Mouse (Mus musculus): ENCODE results near the gene Esx1. TPM values are rescaled to one million over a fixed set of nuclear protein-coding genes. Genes with fewer than 3 reads are reported as not detected.

Gene Esx1
- not detected in 2 replicates for polyA plus RNA-seq (2014; fragmentation: Nextera tagmentation; extraction: Ambion mirVana)

GRCm38 (mm10) chrX:137121718-137122117, at the start of gene Esx1:
Gene Esx1, minus strand, starts transcription at chrX:137122083.
- ATAC-seq (ENCODE audit: insufficient read depth, low FRiP score, low TSS enrichment) (no peak), DNase-seq (ENCODE audit: low spot score) (no peak)
- Histone ChIP-seq H3K4me3 (ENCODE audit: low read depth, low read length) (no peak within 1 kb of the TSS), H3K4me1 (ENCODE audit: control insufficient read depth, insufficient read depth, low read length) (no peaks in the 10 kb centered on the region), H3K4me2 (ENCODE audit: low read depth) (no peak within 1 kb of the TSS), H3K9ac (ENCODE audit: low read length) (no peak within 1 kb of the TSS), H3K36me3 (ENCODE audit: control insufficient read depth, insufficient read depth, low read length) (no peaks in the 10 kb centered on the region), H3K9me3 (ENCODE audit: control insufficient read depth, low read length) (no peaks in the 10 kb centered on the region), H3K27me3 (ENCODE audit: control insufficient read depth, insufficient read depth, low read length) (peaks cover 72% of the 10 kb centered on the region), H3K27ac (ENCODE audit: low read depth, low read length) (no peak within 1 kb of the TSS)
- 21% methylated on average over 18 of the region's 21 CpGs for WGBS

DNA sequence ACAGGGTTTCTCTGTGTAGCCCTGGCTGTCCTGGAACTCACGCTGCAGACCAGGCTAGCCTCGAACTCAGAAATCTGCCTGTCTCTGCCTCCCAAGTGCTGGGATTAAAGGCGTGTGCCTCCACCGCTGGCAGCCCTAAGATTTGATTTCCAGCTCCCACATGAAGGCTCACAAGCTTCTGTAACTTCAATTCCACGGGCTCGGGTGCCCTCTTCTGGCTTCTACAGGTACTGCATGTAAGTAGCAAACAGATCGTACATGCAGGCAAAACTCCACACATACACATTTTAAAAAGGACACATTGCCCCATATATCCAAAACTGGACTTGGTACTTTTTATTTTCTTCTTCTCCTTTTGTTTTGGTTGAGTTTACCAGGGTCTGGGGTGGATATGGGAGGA, 48.1 kb upstream of the Esx1 start:
- DNase-seq (ENCODE audit: low spot score) (no peak), ATAC-seq (ENCODE audit: insufficient read depth, low FRiP score, low TSS enrichment) (no peak)
- 44% methylated on average over 7 of the region's 7 CpGs for WGBS

DNA sequence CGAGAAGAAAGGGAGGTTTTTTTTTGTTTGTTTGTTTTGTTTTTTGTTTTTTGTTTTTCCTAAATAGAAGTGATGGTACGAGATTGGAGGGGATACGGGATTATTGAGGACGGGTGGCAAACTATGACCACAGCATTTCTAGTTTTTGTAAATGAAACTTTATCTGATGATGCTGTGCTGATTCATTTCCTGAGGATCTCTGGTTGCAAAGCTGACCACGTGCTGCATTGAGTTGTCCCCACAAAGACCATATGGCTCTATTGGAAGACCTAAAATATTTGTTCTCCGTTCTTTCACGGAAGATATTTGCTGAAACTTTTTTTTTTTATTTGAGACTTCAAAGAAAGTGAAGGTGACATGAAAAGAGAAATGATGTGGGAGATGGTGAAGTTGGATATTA, 45.8 kb upstream of the Esx1 start:
- DNase-seq (ENCODE audit: low spot score) (no peak), ATAC-seq (ENCODE audit: insufficient read depth, low FRiP score, low TSS enrichment) (no peak)
- Histone ChIP-seq H3K4me3 (ENCODE audit: low read depth, low read length) (no peak overlapping the region), H3K27ac (ENCODE audit: low read depth, low read length) (no peak overlapping the region), H3K27me3 (ENCODE audit: control insufficient read depth, insufficient read depth, low read length) (no peaks in the 10 kb centered on the region), H3K9ac (ENCODE audit: low read length) (no peak overlapping the region), H3K4me1 (ENCODE audit: control insufficient read depth, insufficient read depth, low read length) (no peaks in the 10 kb centered on the region), H3K4me2 (ENCODE audit: low read depth) (no peak overlapping the region), H3K36me3 (ENCODE audit: control insufficient read depth, insufficient read depth, low read length) (no peaks in the 10 kb centered on the region), H3K9me3 (ENCODE audit: control insufficient read depth, low read length) (no peaks in the 10 kb centered on the region)
- WGBS, result 75% methylated on average over 7 of the region's 7 CpGs

More for the DNA sequence above, 48.1 kb upstream of the Esx1 start:
- Histone ChIP-seq H3K4me1 (ENCODE audit: control insufficient read depth, insufficient read depth, low read length) (no peaks in the 10 kb centered on the region), H3K9ac (ENCODE audit: low read length) (no peak overlapping the region), H3K27ac (ENCODE audit: low read depth, low read length) (no peak overlapping the region), H3K9me3 (ENCODE audit: control insufficient read depth, low read length) (no peaks in the 10 kb centered on the region), H3K27me3 (ENCODE audit: control insufficient read depth, insufficient read depth, low read length) (no peaks in the 10 kb centered on the region), H3K4me3 (ENCODE audit: low read depth, low read length) (no peak overlapping the region), H3K4me2 (ENCODE audit: low read depth) (no peak overlapping the region), H3K36me3 (ENCODE audit: control insufficient read depth, insufficient read depth, low read length) (no peaks in the 10 kb centered on the region)

GRCm38 (mm10) chrX:137165621-137166020, 43.7 kb upstream of the Esx1 start:
- Histone ChIP-seq H3K9ac (ENCODE audit: low read length) (no peak overlapping the region), H3K27ac (ENCODE audit: low read depth, low read length) (no peak overlapping the region), H3K4me2 (ENCODE audit: low read depth) (no peak overlapping the region), H3K27me3 (ENCODE audit: control insufficient read depth, insufficient read depth, low read length) (no peaks in the 10 kb centered on the region), H3K9me3 (ENCODE audit: control insufficient read depth, low read length) (no peaks in the 10 kb centered on the region), H3K4me1 (ENCODE audit: control insufficient read depth, insufficient read depth, low read length) (no peaks in the 10 kb centered on the region), H3K4me3 (ENCODE audit: low read depth, low read length) (no peak overlapping the region), H3K36me3 (ENCODE audit: control insufficient read depth, insufficient read depth, low read length) (no peaks in the 10 kb centered on the region)
- WGBS, result 90% methylated on average over 3 of the region's 3 CpGs
- no peak for ATAC-seq (ENCODE audit: insufficient read depth, low FRiP score, low TSS enrichment)
- DNase-seq (ENCODE audit: low spot score), result no peak

GRCm38 (mm10) chrX:137162700-137163099, 40.8 kb upstream of the Esx1 start:
- Histone ChIP-seq H3K36me3 (ENCODE audit: control insufficient read depth, insufficient read depth, low read length) (no peaks in the 10 kb centered on the region), H3K4me3 (ENCODE audit: low read depth, low read length) (no peak overlapping the region), H3K4me1 (ENCODE audit: control insufficient read depth, insufficient read depth, low read length) (no peaks in the 10 kb centered on the region), H3K27ac (ENCODE audit: low read depth, low read length) (no peak overlapping the region), H3K4me2 (ENCODE audit: low read depth) (no peak overlapping the region), H3K9ac (ENCODE audit: low read length) (no peak overlapping the region), H3K27me3 (ENCODE audit: control insufficient read depth, insufficient read depth, low read length) (no peaks in the 10 kb centered on the region), H3K9me3 (ENCODE audit: control insufficient read depth, low read length) (no peaks in the 10 kb centered on the region)
- ATAC-seq (ENCODE audit: insufficient read depth, low FRiP score, low TSS enrichment), result no peak
- WGBS, result 74% methylated on average over 1 of the region's 1 CpGs
- DNase-seq (ENCODE audit: low spot score), result no peak

- Histone ChIP-seq H3K9me3 (ENCODE audit: control insufficient read depth, low read length) (no peaks in the 10 kb centered on the region), H3K4me1 (ENCODE audit: control insufficient read depth, insufficient read depth, low read length) (no peaks in the 10 kb centered on the region), H3K9ac (ENCODE audit: low read length) (no peak overlapping the region), H3K36me3 (ENCODE audit: control insufficient read depth, insufficient read depth, low read length) (no peaks in the 10 kb centered on the region), H3K4me2 (ENCODE audit: low read depth) (no peak overlapping the region), H3K27ac (ENCODE audit: low read depth, low read length) (no peak overlapping the region), H3K27me3 (ENCODE audit: control insufficient read depth, insufficient read depth, low read length) (no peaks in the 10 kb centered on the region), H3K4me3 (ENCODE audit: low read depth, low read length) (no peak overlapping the region)
- no peak for DNase-seq (ENCODE audit: low spot score)
- WGBS, result 78% methylated on average over 3 of the region's 3 CpGs
- no peak for ATAC-seq (ENCODE audit: insufficient read depth, low FRiP score, low TSS enrichment)
These were observed 39.1 kb upstream of the Esx1 start for GRCm38 (mm10) chrX:137160971-137161370.

DNA sequence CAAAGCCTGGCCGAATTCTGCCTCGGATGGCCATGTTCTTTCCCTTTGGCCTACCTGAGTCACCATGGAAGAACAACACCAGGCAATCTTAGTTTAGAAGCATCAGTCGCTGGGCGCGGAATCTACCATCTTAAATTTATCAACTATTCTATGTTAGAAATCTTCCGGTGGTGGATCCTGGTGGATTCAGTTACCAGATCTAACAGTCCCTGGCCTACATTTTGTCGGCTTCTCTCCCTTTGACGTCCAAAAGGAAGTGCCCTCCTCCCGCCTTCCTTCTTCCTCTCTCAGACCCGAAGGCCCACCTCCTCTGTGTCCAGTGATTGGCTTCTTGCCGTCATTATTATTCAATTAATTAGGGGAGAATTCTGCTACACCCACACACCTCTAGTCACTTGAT, 27.2 kb upstream of the Esx1 start:
- Histone ChIP-seq H3K4me2 (ENCODE audit: low read depth) (no peak overlapping the region), H3K4me1 (ENCODE audit: control insufficient read depth, insufficient read depth, low read length) (no peaks in the 10 kb centered on the region), H3K9me3 (ENCODE audit: control insufficient read depth, low read length) (no peaks in the 10 kb centered on the region), H3K36me3 (ENCODE audit: control insufficient read depth, insufficient read depth, low read length) (no peaks in the 10 kb centered on the region), H3K9ac (ENCODE audit: low read length) (no peak overlapping the region), H3K27ac (ENCODE audit: low read depth, low read length) (no peak overlapping the region), H3K4me3 (ENCODE audit: low read depth, low read length) (no peak overlapping the region), H3K27me3 (ENCODE audit: control insufficient read depth, insufficient read depth, low read length) (no peaks in the 10 kb centered on the region)
- ATAC-seq (ENCODE audit: insufficient read depth, low FRiP score, low TSS enrichment), result no peak
- no peak for DNase-seq (ENCODE audit: low spot score)
- 90% methylated on average over 11 of the region's 11 CpGs for WGBS

DNA sequence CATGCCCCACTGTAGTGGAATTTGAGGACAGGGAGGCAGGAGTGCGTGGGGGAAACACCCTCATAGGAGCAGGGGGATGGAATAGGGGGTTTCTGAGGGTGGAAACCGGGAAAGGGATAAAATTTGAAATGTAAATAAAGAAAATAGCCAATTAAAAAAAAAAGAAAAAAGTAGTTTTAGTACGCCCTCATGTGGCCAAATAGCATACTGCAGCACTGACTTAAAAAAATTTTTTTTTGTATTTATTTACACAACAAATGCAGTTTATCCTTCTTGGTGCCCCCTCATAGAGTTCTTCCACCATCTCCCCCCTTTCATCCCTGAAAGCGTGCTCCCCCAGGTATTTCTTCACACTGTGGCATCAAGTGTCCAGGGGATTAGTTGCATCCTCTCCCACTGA, 22.8 kb upstream of the Esx1 start:
- 35% methylated on average over 4 of the region's 4 CpGs for WGBS
- H3K9me3 ChIP-seq (ENCODE audit: control insufficient read depth, low read length), result no peaks in the 10 kb centered on the region
- no peaks in the 10 kb centered on the region for H3K27me3 ChIP-seq (ENCODE audit: control insufficient read depth, insufficient read depth, low read length)
- no peaks in the 10 kb centered on the region for H3K4me1 ChIP-seq (ENCODE audit: control insufficient read depth, insufficient read depth, low read length)
- H3K27ac ChIP-seq (ENCODE audit: low read depth, low read length), result no peak overlapping the region
- no peaks in the 10 kb centered on the region for H3K36me3 ChIP-seq (ENCODE audit: control insufficient read depth, insufficient read depth, low read length)
- no peak overlapping the region for H3K9ac ChIP-seq (ENCODE audit: low read length)
- ATAC-seq (ENCODE audit: insufficient read depth, low FRiP score, low TSS enrichment) (no peak), DNase-seq (ENCODE audit: low spot score) (no peak)
- no peak overlapping the region for H3K4me3 ChIP-seq (ENCODE audit: low read depth, low read length)
- no peak overlapping the region for H3K4me2 ChIP-seq (ENCODE audit: low read depth)

DNA sequence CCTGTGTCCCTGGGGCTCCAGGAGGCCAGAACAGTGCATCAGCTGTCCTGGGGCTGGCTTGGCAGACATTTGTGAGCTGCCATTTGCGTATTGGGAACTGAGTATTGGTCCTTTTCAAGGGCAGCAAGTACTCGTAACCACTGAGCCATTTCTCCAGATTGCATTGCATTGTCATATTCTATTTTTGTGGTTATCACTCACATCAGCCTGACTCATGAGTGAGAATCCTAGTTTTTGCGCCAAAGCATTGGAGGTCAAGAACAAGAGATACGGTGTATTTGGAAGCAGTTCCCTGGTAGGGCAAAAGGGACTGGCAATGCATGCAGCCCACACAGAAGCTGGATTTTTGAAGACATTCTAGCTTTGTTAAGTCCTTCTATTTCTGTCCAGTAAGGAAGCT, 21.8 kb upstream of the Esx1 start:
- H3K9ac ChIP-seq (ENCODE audit: low read length), result no peak overlapping the region
- H3K4me2 ChIP-seq (ENCODE audit: low read depth), result no peak overlapping the region
- no peaks in the 10 kb centered on the region for H3K36me3 ChIP-seq (ENCODE audit: control insufficient read depth, insufficient read depth, low read length)
- H3K27me3 ChIP-seq (ENCODE audit: control insufficient read depth, insufficient read depth, low read length), result no peaks in the 10 kb centered on the region
- DNase-seq (ENCODE audit: low spot score), result no peak
- no peaks in the 10 kb centered on the region for H3K9me3 ChIP-seq (ENCODE audit: control insufficient read depth, low read length)
- ATAC-seq (ENCODE audit: insufficient read depth, low FRiP score, low TSS enrichment), result no peak
- 87% methylated on average over 4 of the region's 4 CpGs for WGBS
- H3K27ac ChIP-seq (ENCODE audit: low read depth, low read length), result no peak overlapping the region
- no peaks in the 10 kb centered on the region for H3K4me1 ChIP-seq (ENCODE audit: control insufficient read depth, insufficient read depth, low read length)
- no peak overlapping the region for H3K4me3 ChIP-seq (ENCODE audit: low read depth, low read length)

Data from neural tube, embryonic 11.5 days (tissue).